Mouse (Mus musculus) kidney, postnatal 4 days (tissue): Measurements from ENCODE around the gene Adat3.

Source experiments
- DNase-seq, 2 experiments: peaks; one replicate each; pipeline ENCODE4 v3.0.0; 2021; ENCODE audit warnings: mixed read lengths in 2 of 2

Adat3 gene

DNA sequence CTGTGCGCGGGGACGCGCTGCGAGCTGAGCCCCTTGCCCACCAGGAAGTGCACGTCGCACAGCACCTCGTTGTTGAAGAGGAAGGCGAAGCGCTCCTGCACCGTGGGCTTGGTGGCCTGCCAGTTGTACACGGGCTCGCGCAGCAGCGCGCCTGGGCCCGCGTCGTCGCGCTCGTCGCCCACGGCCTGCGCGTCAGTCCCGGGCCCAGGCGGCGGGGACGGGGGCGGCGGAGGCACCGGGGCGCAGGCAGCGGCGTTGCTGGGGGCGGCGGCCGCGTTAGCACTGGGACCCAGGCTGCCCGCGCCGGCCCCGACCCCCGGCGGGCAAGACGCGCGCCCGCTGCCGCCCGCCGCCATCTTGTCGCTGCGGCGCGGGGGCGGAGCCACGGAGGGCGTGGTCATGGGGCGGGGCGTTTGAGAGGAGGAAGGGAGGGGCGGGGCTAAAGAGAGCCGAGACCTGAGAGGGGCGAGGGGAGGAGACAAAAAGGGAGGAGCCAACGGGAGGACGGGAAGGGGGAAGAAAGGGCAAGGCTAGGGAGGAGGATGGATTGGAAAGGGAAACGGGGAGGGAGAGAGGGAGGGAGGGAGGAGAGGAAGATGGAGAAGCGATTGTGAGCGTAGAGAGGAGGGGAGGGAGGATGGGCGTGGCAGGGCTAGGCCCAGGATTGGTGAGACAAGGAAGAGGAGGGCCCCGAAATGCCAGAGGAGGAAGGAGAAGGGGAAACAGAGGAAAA is 53.6 kb downstream of the Adat3 start:
- peak; percentile 99 for DNase-seq

DNA sequence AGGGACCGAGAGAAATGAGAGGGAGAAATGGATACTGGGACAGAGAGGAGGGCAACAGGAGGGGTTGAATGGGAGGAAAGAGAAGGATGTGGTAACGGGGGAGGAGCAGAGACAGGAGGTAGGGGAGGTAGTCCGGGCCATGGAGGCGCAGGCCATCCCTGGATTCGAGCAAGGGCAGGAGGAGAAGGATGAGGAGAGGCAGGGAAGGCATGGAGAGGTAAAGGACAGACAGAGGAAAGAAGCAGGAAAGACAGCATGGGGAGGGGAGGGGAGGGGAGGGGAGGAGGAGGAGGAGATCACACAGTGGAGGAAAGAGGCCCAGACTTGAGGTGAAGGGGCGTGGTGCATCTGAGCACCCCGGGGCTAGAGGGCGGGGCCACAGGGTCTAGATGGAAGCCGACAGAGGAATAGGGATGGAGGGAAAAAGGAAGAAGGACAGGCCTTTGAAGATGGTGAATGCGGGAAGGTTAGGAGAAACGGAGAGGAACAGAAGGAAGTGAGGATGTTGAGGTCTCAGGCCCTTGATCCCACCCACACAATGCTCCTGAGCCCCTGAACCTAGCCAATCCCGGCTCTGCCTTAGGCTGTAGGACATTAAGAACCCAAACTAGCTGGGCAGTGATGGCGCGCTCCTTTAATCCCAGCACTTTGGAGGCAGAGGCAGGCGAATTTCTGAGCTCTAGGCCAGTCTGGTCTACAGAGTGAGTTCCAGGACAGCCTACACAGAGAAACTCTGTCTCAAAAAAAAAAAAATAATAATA is 54.4 kb downstream of the Adat3 start, which contains the start of gene Btbd2:
Btbd2 (minus strand) TSS at position 209 of the 761 bp plus-strand sequence.
- peak; percentile 44 to 60 for DNase-seq
